Mouse (Mus musculus): ENCODE measurements at regions not wholly inside any gene's neighbourhood (a gene's known extent, or its start where the extent isn't known, plus 50 kb on each side); places are given as distances from the start of the nearest gene placed in this dataset.

- Histone ChIP-seq H3K9me3 (ENCODE audit: control insufficient read depth, insufficient read depth, low read depth, low read length) (no peaks in the 10 kb centered on the region), H3K4me1 (ENCODE audit: control insufficient read depth in 2 of 2, insufficient read depth in 2 of 2, low read length in 2 of 2, poor library complexity in 1 of 2) (no peaks in the 10 kb centered on the region), H3K27ac (ENCODE audit: insufficient read depth, low read depth, low read length, poor library complexity, severe bottlenecking) (no peak overlapping the region), H3K9ac (ENCODE audit: insufficient read depth, low read depth, low read length, poor library complexity, severe bottlenecking) (no peak overlapping the region), H3K4me3 (ENCODE audit: insufficient read depth in 1 of 2, low read depth in 1 of 2, low read length in 2 of 2, poor library complexity in 1 of 2, severe bottlenecking in 1 of 2) (no peak overlapping the region), H3K36me3 (ENCODE audit: control insufficient read depth, insufficient read depth, low read length, poor library complexity, severe bottlenecking) (no peaks in the 10 kb centered on the region)
- in situ Hi-C loops (cut with MboI; ENCODE audit: low sequenced_read_pairs in 2 of 2, unreplicated experiment in 2 of 2): no loop called here
- no peak for TF ChIP-seq CHD2 (IDR thresholded peaks at IDR 0.05; ENCODE audit: low read depth, low read length)
- TF ChIP-seq HCFC1 (IDR thresholded peaks at IDR 0.05; ENCODE audit: borderline replicate concordance, insufficient read depth, low read length): no peak
- TF ChIP-seq ZNF384 (IDR thresholded peaks at IDR 0.05; ENCODE audit: low read depth, low read length): no peak
- no peak for TF ChIP-seq MAFK (IDR thresholded peaks at IDR 0.05; ENCODE audit: insufficient read depth, low read depth, low read length)
- no peak for TF ChIP-seq ZC3H11A (IDR thresholded peaks at IDR 0.05; ENCODE audit: borderline replicate concordance, low read depth, low read length)
- DNase-seq (ENCODE audit: low read depth, low spot score): no peak
Measured at GRCm38 (mm10) chr12:91963239-91963638, 114.3 kb upstream of the Sel1l start.

GRCm38 (mm10) chr12:91958086-91958485 lies 109.1 kb upstream of the Sel1l start:
- Histone ChIP-seq H3K4me1 (ENCODE audit: control insufficient read depth in 2 of 2, insufficient read depth in 2 of 2, low read length in 2 of 2, poor library complexity in 1 of 2) (no peaks in the 10 kb centered on the region), H3K36me3 (ENCODE audit: control insufficient read depth, insufficient read depth, low read length, poor library complexity, severe bottlenecking) (no peaks in the 10 kb centered on the region), H3K4me3 (ENCODE audit: insufficient read depth in 1 of 2, low read depth in 1 of 2, low read length in 2 of 2, poor library complexity in 1 of 2, severe bottlenecking in 1 of 2) (no peak overlapping the region), H3K27ac (ENCODE audit: insufficient read depth, low read depth, low read length, poor library complexity, severe bottlenecking) (no peak overlapping the region), H3K9me3 (ENCODE audit: control insufficient read depth, insufficient read depth, low read depth, low read length) (no peaks in the 10 kb centered on the region), H3K9ac (ENCODE audit: insufficient read depth, low read depth, low read length, poor library complexity, severe bottlenecking) (no peak overlapping the region)
- TF ChIP-seq ZC3H11A (IDR thresholded peaks at IDR 0.05; ENCODE audit: borderline replicate concordance, low read depth, low read length): no peak
- TF ChIP-seq HCFC1 (IDR thresholded peaks at IDR 0.05; ENCODE audit: borderline replicate concordance, insufficient read depth, low read length): no peak
- no peak for TF ChIP-seq MAFK (IDR thresholded peaks at IDR 0.05; ENCODE audit: insufficient read depth, low read depth, low read length)
- in situ Hi-C loops (cut with MboI; ENCODE audit: low sequenced_read_pairs in 2 of 2, unreplicated experiment in 2 of 2): no loop called here
- DNase-seq (ENCODE audit: low read depth, low spot score): no peak

DNA sequence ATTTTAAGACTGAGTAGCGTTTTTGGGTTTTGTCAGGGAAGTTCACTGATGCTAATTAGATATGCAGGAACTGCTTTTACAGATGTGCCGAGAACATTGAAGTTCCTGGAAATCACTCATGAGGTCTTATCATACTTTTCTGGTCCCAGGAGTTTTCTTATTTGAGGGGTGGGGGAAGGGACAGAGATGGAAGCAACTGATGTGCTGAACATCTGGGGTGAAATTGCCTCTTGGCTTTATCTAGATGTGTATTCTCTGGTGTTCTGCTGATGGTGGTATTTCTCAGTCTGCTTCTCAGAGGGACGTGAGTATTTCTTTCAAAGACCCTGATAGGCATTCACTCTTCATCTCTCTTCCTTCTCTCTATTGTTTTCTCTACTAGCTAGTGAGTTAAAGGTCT lies 107.5 kb upstream of the Sel1l start:
- no peak overlapping the region for H3K4me3 ChIP-seq (ENCODE audit: insufficient read depth in 1 of 2, low read depth in 1 of 2, low read length in 2 of 2, poor library complexity in 1 of 2, severe bottlenecking in 1 of 2)
- H3K4me1 ChIP-seq (ENCODE audit: control insufficient read depth in 2 of 2, insufficient read depth in 2 of 2, low read length in 2 of 2, poor library complexity in 1 of 2): no peaks in the 10 kb centered on the region
- no peak overlapping the region for H3K9ac ChIP-seq (ENCODE audit: insufficient read depth, low read depth, low read length, poor library complexity, severe bottlenecking)
- H3K9me3 ChIP-seq (ENCODE audit: control insufficient read depth, insufficient read depth, low read depth, low read length): no peaks in the 10 kb centered on the region
- no peak overlapping the region for H3K27ac ChIP-seq (ENCODE audit: insufficient read depth, low read depth, low read length, poor library complexity, severe bottlenecking)
- no peak for TF ChIP-seq MAFK (IDR thresholded peaks at IDR 0.05; ENCODE audit: insufficient read depth, low read depth, low read length)
- TF ChIP-seq CHD2 (IDR thresholded peaks at IDR 0.05; ENCODE audit: low read depth, low read length): no peak
- no peak for TF ChIP-seq HCFC1 (IDR thresholded peaks at IDR 0.05; ENCODE audit: borderline replicate concordance, insufficient read depth, low read length)
- no peak for TF ChIP-seq ZNF384 (IDR thresholded peaks at IDR 0.05; ENCODE audit: low read depth, low read length)
- TF ChIP-seq ZC3H11A (IDR thresholded peaks at IDR 0.05; ENCODE audit: borderline replicate concordance, low read depth, low read length): no peak
- no peak for DNase-seq (ENCODE audit: low read depth, low spot score)
- no peaks in the 10 kb centered on the region for H3K36me3 ChIP-seq (ENCODE audit: control insufficient read depth, insufficient read depth, low read length, poor library complexity, severe bottlenecking)
- in situ Hi-C loops (cut with MboI; ENCODE audit: low sequenced_read_pairs in 2 of 2, unreplicated experiment in 2 of 2): no loop called here

DNA sequence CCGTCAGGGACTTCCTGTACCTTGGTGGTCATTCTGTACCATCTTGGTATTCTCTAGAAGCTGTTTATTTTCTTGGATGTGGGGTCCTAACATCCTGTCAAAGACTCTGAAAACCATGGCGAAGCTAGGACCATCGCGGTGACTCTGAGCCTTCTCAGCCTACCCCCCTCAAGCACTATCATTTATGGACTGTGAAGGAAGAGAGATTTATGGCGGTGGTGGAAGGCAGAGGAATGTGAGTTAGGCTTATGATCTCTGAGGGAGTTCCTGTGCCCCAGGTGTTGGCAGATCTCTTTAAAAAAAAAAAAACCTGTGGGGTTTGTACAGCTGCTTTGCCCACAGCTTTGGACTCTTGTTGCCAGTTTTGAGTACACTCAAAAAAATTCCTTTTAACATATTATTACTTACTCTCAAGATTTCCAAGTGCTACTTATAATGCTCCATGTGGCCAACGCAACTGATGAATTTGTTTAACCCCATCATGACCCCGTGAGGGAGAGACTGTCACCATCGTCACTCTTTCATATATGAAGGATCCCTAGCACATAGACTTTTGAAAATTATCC lies 99.7 kb upstream of the Sel1l start:
- no peak overlapping the region for H3K9ac ChIP-seq (ENCODE audit: insufficient read depth, low read depth, low read length, poor library complexity, severe bottlenecking)
- H3K36me3 ChIP-seq (ENCODE audit: control insufficient read depth, insufficient read depth, low read length, poor library complexity, severe bottlenecking): no peaks in the 10 kb centered on the region
- no peak overlapping the region for H3K4me3 ChIP-seq (ENCODE audit: insufficient read depth in 1 of 2, low read depth in 1 of 2, low read length in 2 of 2, poor library complexity in 1 of 2, severe bottlenecking in 1 of 2)
- in situ Hi-C loops (cut with MboI; ENCODE audit: low sequenced_read_pairs in 2 of 2, unreplicated experiment in 2 of 2): no loop called here
- no peak for DNase-seq (ENCODE audit: low read depth, low spot score)
- H3K27ac ChIP-seq (ENCODE audit: insufficient read depth, low read depth, low read length, poor library complexity, severe bottlenecking): no peak overlapping the region
- no peaks in the 10 kb centered on the region for H3K4me1 ChIP-seq (ENCODE audit: control insufficient read depth in 2 of 2, insufficient read depth in 2 of 2, low read length in 2 of 2, poor library complexity in 1 of 2)
- no peak for TF ChIP-seq MAFK (IDR thresholded peaks at IDR 0.05; ENCODE audit: insufficient read depth, low read depth, low read length)
- TF ChIP-seq ZNF384 (IDR thresholded peaks at IDR 0.05; ENCODE audit: low read depth, low read length): no peak
- TF ChIP-seq ZC3H11A (IDR thresholded peaks at IDR 0.05; ENCODE audit: borderline replicate concordance, low read depth, low read length): no peak
- no peak for TF ChIP-seq CHD2 (IDR thresholded peaks at IDR 0.05; ENCODE audit: low read depth, low read length)
- TF ChIP-seq HCFC1 (IDR thresholded peaks at IDR 0.05; ENCODE audit: borderline replicate concordance, insufficient read depth, low read length): no peak
- H3K9me3 ChIP-seq (ENCODE audit: control insufficient read depth, insufficient read depth, low read depth, low read length): no peaks in the 10 kb centered on the region

DNA sequence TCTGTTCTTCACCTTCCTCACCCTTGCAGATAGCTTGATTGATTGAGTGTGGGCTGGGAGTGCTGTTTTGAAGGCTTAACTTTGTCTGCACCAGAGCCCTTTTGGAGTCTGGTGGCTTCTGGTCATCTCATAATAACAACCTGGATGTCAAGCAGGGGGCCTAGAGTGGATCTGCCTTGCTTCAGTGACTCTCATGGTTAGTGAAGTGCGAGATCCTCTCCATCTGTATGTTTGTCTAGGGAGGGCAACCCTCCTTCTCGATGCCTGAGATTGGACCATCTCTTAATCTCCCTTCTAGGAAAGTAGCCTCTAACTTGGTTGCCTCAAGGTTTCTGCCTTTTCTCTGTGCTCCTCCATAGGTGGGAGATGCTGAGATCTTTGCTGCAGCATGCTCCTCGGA lies 99.0 kb upstream of the Sel1l start:
- Histone ChIP-seq H3K9ac (ENCODE audit: insufficient read depth, low read depth, low read length, poor library complexity, severe bottlenecking) (no peak overlapping the region), H3K4me1 (ENCODE audit: control insufficient read depth in 2 of 2, insufficient read depth in 2 of 2, low read length in 2 of 2, poor library complexity in 1 of 2) (no peaks in the 10 kb centered on the region), H3K27ac (ENCODE audit: insufficient read depth, low read depth, low read length, poor library complexity, severe bottlenecking) (no peak overlapping the region), H3K9me3 (ENCODE audit: control insufficient read depth, insufficient read depth, low read depth, low read length) (no peaks in the 10 kb centered on the region), H3K4me3 (ENCODE audit: insufficient read depth in 1 of 2, low read depth in 1 of 2, low read length in 2 of 2, poor library complexity in 1 of 2, severe bottlenecking in 1 of 2) (no peak overlapping the region), H3K36me3 (ENCODE audit: control insufficient read depth, insufficient read depth, low read length, poor library complexity, severe bottlenecking) (no peaks in the 10 kb centered on the region)
- TF ChIP-seq MAFK (IDR thresholded peaks at IDR 0.05; ENCODE audit: insufficient read depth, low read depth, low read length) (no peak), ZNF384 (IDR thresholded peaks at IDR 0.05; ENCODE audit: low read depth, low read length) (no peak), ZC3H11A (IDR thresholded peaks at IDR 0.05; ENCODE audit: borderline replicate concordance, low read depth, low read length) (no peak), HCFC1 (IDR thresholded peaks at IDR 0.05; ENCODE audit: borderline replicate concordance, insufficient read depth, low read length) (no peak), CHD2 (IDR thresholded peaks at IDR 0.05; ENCODE audit: low read depth, low read length) (no peak)
- in situ Hi-C loops (cut with MboI; ENCODE audit: low sequenced_read_pairs in 2 of 2, unreplicated experiment in 2 of 2): no loop called here
- no peak for DNase-seq (ENCODE audit: low read depth, low spot score)

All from ES-E14 (cell line).